Mouse (Mus musculus) T-helper 17 cell (primary cell): ENCODE data around the gene Cnot8.

Experiments
- in situ Hi-C, 2 experiments: fragments of 300-600 bp; cut with MboI, MseI; formaldehyde crosslinking; loops; 1 replicate in 1 of 2; 2 replicates in 1 of 2; pipeline ENCODE4 v1.15.1; 2025; ENCODE audit warnings: high pct_unique_total_duplicates in 2 of 2

Cnot8 gene

GRCm38 (mm10) chr11:58146241-58146640 lies 42.3 kb downstream of the Cnot8 start:
- in situ Hi-C loops: no loop called here

GRCm38 (mm10) chr11:58155458-58155857 lies 51.5 kb downstream of the Cnot8 start:
- in situ Hi-C loops: no loop called here

GRCm38 (mm10) chr11:58156871-58157270 lies 52.9 kb downstream of the Cnot8 start:
- in situ Hi-C loops: no loop called here

- in situ Hi-C loops: no loop called here
These were observed 61.1 kb downstream of the Cnot8 start for GRCm38 (mm10) chr11:58165072-58165471.

GRCm38 (mm10) chr11:58167822-58168166 lies 63.8 kb downstream of the Cnot8 start:
- in situ Hi-C loops: no loop called here
